Mouse (Mus musculus) kidney, postnatal 0 days (tissue): ENCODE results near the gene Smurf1. TPM values are rescaled to one million over a fixed set of nuclear protein-coding genes. Genes with fewer than 3 reads are reported as not detected.

Source experiments
- ATAC-seq: fragments of 200-750 bp; cut with Nextera tagmentation; replicated peaks from 2 replicates; pipeline ENCODE4 v1.8.0; 2017; ENCODE audit warnings: low read depth, moderate number of reproducible peaks, moderate TSS enrichment, moderate library complexity; ENCODE audit not compliant: low FRiP score
- DNase-seq: peaks from one replicate; pipeline ENCODE4 v3.0.0-alpha.2; 2016; ENCODE audit warnings: low spot score
- H3K27ac ChIP-seq: fragments of 300-500 bp; sonication (generic); 2 replicates; pipeline ENCODE4 v1.5.1; 2014; ENCODE audit warnings: mild to moderate bottlenecking
- H3K27me3 ChIP-seq: fragments of 300-500 bp; sonication (generic); 2 replicates; pipeline ENCODE4 v1.6.1; 2014; ENCODE audit warnings: low read length, mixed read lengths; ENCODE audit not compliant: insufficient read depth
- H3K36me3 ChIP-seq: fragments of 300-500 bp; sonication (generic); 2 replicates; pipeline ENCODE4 v1.6.1; 2014; ENCODE audit warnings: low read length, mixed read lengths; ENCODE audit not compliant: insufficient read depth
- H3K4me1 ChIP-seq: fragments of 300-500 bp; sonication (generic); replicated peaks from 2 replicates; pipeline ENCODE4 v1.6.1; 2014; ENCODE audit warnings: antibody characterized with exemption, low read length, mixed read lengths; ENCODE audit not compliant: insufficient read depth
- H3K4me2 ChIP-seq: fragments of 300-500 bp; sonication (generic); 2 replicates; pipeline ENCODE4 v1.6.1; 2014; ENCODE audit warnings: mild to moderate bottlenecking, low read length, moderate library complexity, mixed read lengths
- H3K4me3 ChIP-seq: fragments of 300-500 bp; sonication (generic); replicated peaks from 2 replicates; pipeline ENCODE4 v1.5.1; 2014; ENCODE audit warnings: low read depth, low read length
- H3K9ac ChIP-seq: fragments of 300-500 bp; sonication (generic); 2 replicates; pipeline ENCODE4 v1.6.1; 2014; ENCODE audit warnings: low read depth, low read length
- H3K9me3 ChIP-seq: fragments of 300-500 bp; sonication (generic); replicated peaks from 2 replicates; pipeline ENCODE4 v1.6.1; 2016; ENCODE audit warnings: low read length, inconsistent platforms, mixed read lengths
- CTCF ChIP-seq: IDR thresholded peaks from 2 replicates; pipeline ENCODE4 v1.5.1; 2016; ENCODE audit warnings: antibody characterized with exemption, low read depth, mild to moderate bottlenecking, moderate library complexity
- whole genome bisulfite sequencing: fragments of 180-500 bp; shearing (Covaris S2); extraction: QIAGEN DNeasy Blood & Tissue Kit; methylation state at CpG from one replicate; pipeline ENCODE4 v1.1.7; 2014; 5-methylcytosine and 5-hydroxymethylcytosine counted together
- polyA plus RNA-seq: library from polyadenylated mRNA; unstranded; fragments of >200 nt; fragmentation: Nextera tagmentation; extraction: Ambion mirVana; gene quantifications from 2 replicates; pipeline ENCODE4 v1.2.1, GENCODE M21; 2015

The Smurf1 gene
- polyA plus RNA-seq, 1 experiment from 2014 or later = 13.4 TPM

- Histone ChIP-seq H3K4me3 (no peak overlapping the region), H3K36me3 (no peaks in the 10 kb centered on the region), H3K27ac (no peak overlapping the region), H3K27me3 (no peaks in the 10 kb centered on the region), H3K9me3 (no peaks in the 10 kb centered on the region), H3K4me2 (no peak overlapping the region), H3K9ac (0 out of 2 replicates have a peak overlapping the region, but pooled peaks have one; percentile 13), H3K4me1 (no peaks in the 10 kb centered on the region)
- no peak for TF ChIP-seq CTCF
- WGBS = 76% methylated on average over 5 of the region's 5 CpGs
- DNase-seq = no peak
- no peak for ATAC-seq
These were observed 93.3 kb downstream of the Smurf1 start for GRCm38 (mm10) chr5:144872326-144872725.

GRCm38 (mm10) chr5:144871775-144872174, 93.9 kb downstream of the Smurf1 start:
- Histone ChIP-seq H3K9me3 (no peaks in the 10 kb centered on the region), H3K4me3 (no peak overlapping the region), H3K36me3 (no peaks in the 10 kb centered on the region), H3K27ac (no peak overlapping the region), H3K4me1 (no peaks in the 10 kb centered on the region), H3K9ac (no peak overlapping the region), H3K27me3 (no peaks in the 10 kb centered on the region), H3K4me2 (no peak overlapping the region)
- TF ChIP-seq CTCF = peak; percentile 50; the same call in 1 of the 2 replicates
- no peak for DNase-seq
- no peak for ATAC-seq
- 82% methylated on average over 1 of the region's 1 CpGs for WGBS

- 68% methylated on average over 7 of the region's 7 CpGs for WGBS
- no peaks in the 10 kb centered on the region for H3K9me3 ChIP-seq
- no peak for ATAC-seq
- no peak overlapping the region for H3K4me2 ChIP-seq
- no peaks in the 10 kb centered on the region for H3K27me3 ChIP-seq
- no peak for TF ChIP-seq CTCF
- no peak overlapping the region for H3K27ac ChIP-seq
- H3K9ac ChIP-seq = no peak overlapping the region
- H3K4me3 ChIP-seq = no peak overlapping the region
- peak; percentile 47 for DNase-seq
- H3K36me3 ChIP-seq = no peaks in the 10 kb centered on the region
- H3K4me1 ChIP-seq = no peaks in the 10 kb centered on the region
These were observed 94.9 kb downstream of the Smurf1 start for GRCm38 (mm10) chr5:144870782-144871181.

GRCm38 (mm10) chr5:144869466-144869865, 96.2 kb downstream of the Smurf1 start:
- ATAC-seq (no peak), DNase-seq (no peak)
- WGBS = 71% methylated on average over 7 of the region's 7 CpGs
- Histone ChIP-seq H3K4me1 (no peaks in the 10 kb centered on the region), H3K4me2 (no peak overlapping the region), H3K27me3 (no peaks in the 10 kb centered on the region), H3K9ac (no peak overlapping the region), H3K4me3 (no peak overlapping the region), H3K27ac (no peak overlapping the region), H3K36me3 (no peaks in the 10 kb centered on the region), H3K9me3 (no peaks in the 10 kb centered on the region)
- no peak for TF ChIP-seq CTCF

- Histone ChIP-seq H3K4me1 (no peaks in the 10 kb centered on the region), H3K27ac (no peak overlapping the region), H3K4me3 (no peak overlapping the region), H3K27me3 (no peaks in the 10 kb centered on the region), H3K9me3 (no peaks in the 10 kb centered on the region), H3K4me2 (no peak overlapping the region), H3K36me3 (no peaks in the 10 kb centered on the region), H3K9ac (no peak overlapping the region)
- 71% methylated on average over 8 of the region's 8 CpGs for WGBS
- ATAC-seq = no peak
- TF ChIP-seq CTCF = peak; percentile 52
- peak; percentile 55 for DNase-seq
These were observed 98.7 kb downstream of the Smurf1 start for GRCm38 (mm10) chr5:144866923-144867322.

GRCm38 (mm10) chr5:144860913-144861312, 104.7 kb downstream of the Smurf1 start:
- TF ChIP-seq CTCF = no peak
- peaks cover 42% of the 10 kb centered on the region for H3K36me3 ChIP-seq
- H3K27me3 ChIP-seq = no peaks in the 10 kb centered on the region
- no peaks in the 10 kb centered on the region for H3K9me3 ChIP-seq
- DNase-seq (no peak), ATAC-seq (no peak)
- H3K27ac ChIP-seq = no peak overlapping the region
- H3K9ac ChIP-seq = no peak overlapping the region
- WGBS = 99% methylated on average over 8 of the region's 8 CpGs
- H3K4me2 ChIP-seq = no peak overlapping the region
- no peak overlapping the region for H3K4me3 ChIP-seq
- no peaks in the 10 kb centered on the region for H3K4me1 ChIP-seq

GRCm38 (mm10) chr5:144859284-144859683, 106.4 kb downstream of the Smurf1 start:
- no peak overlapping the region for H3K4me3 ChIP-seq
- no peak overlapping the region for H3K27ac ChIP-seq
- no peaks in the 10 kb centered on the region for H3K27me3 ChIP-seq
- WGBS = 66% methylated on average over 9 of the region's 9 CpGs
- DNase-seq = peak; percentile 58
- no peak overlapping the region for H3K4me2 ChIP-seq
- TF ChIP-seq CTCF = no peak
- 0 out of 2 replicates have a peak, but pooled peaks have one; percentile 40 for ATAC-seq
- peaks cover 49% of the 10 kb centered on the region for H3K36me3 ChIP-seq
- no peaks in the 10 kb centered on the region for H3K9me3 ChIP-seq
- no peak overlapping the region for H3K9ac ChIP-seq
- no peaks in the 10 kb centered on the region for H3K4me1 ChIP-seq
